ENCODE assay signal across 20 mouse cellular contexts in the genomic region with DNA sequence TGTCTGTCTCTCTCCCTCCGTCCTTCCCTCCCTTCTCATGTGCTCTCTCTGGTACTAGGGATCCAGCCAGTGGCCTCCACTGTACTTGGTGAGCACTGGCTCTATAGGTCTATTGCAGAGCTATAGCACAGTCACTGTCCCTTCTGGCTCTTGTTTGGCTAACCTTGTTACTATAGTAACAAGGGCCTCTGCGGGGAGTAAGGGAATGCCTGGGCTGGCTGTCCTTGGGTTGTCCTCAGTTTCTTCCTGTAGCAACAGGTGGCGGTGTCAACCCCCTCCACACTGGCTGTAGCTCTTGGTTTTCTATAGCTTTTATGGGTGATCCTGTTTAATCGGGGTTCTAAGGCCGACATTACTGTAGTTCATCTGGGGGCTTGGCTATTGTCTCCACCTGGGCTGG.
DNase-seq lines count a peak whose midpoint lies in the region; ATAC-seq and TF ChIP-seq lines count a peak whose summit lies in the region.
"Had no signal": no experiment of that assay in that cellular context is flagged by ENCODE, and none has a peak within 500 bp of the region (broad histone marks: within the 10 kb centered on the region; RNA-seq: fewer than 3 reads in every experiment).

No protein-coding gene starts in this region.

- H3K4me1 ChIP-seq in forebrain, embryonic 11.5 days (replicated peaks; ENCODE audit: control insufficient read depth, insufficient read depth, low read length) = peaks cover 5% of the 10 kb centered on the region; the same call in 1 of the 2 replicates
- H3K4me1 ChIP-seq in forebrain, embryonic 12.5 days = peaks cover 32% of the 10 kb centered on the region
- peaks cover 12% of the 10 kb centered on the region; the same call in 1 of the 2 replicates for H3K4me1 ChIP-seq in heart, postnatal 0 days (ENCODE audit: control insufficient read depth, insufficient read depth)
- no peaks in the 10 kb centered on the region; the same call in 1 of the 2 replicates for H3K4me1 ChIP-seq in heart, adult 2 months (ENCODE audit: control insufficient read depth, insufficient read depth, low read length)
- peaks cover 12% of the 10 kb centered on the region for H3K4me1 ChIP-seq in midbrain, embryonic 15.5 days
- H3K4me1 ChIP-seq in midbrain, embryonic 13.5 days (replicated peaks) = peaks cover 32% of the 10 kb centered on the region

- TF ChIP-seq CTCF in heart, postnatal 0 days (IDR thresholded peaks at IDR 0.05; ENCODE audit: low read depth) = no peak
- TF ChIP-seq CTCF in heart, adult 2 months (IDR thresholded peaks at IDR 0.05) = no peak

- H3K79me2 ChIP-seq in heart, adult 2 months (replicated peaks; ENCODE audit: control insufficient read depth, insufficient read depth, low read length) = no peaks in the 10 kb centered on the region

- no peak overlapping the region for H3K27ac ChIP-seq in forebrain, embryonic 11.5 days (ENCODE audit: low read depth, low read length)
- H3K27ac ChIP-seq in forebrain, embryonic 12.5 days = no peak overlapping the region
- H3K27ac ChIP-seq in heart, postnatal 0 days (ENCODE audit: low read depth) = no peak overlapping the region
- no peak overlapping the region for H3K27ac ChIP-seq in heart, adult 2 months
- no peak overlapping the region for H3K27ac ChIP-seq in midbrain, embryonic 15.5 days
- no peak overlapping the region for H3K27ac ChIP-seq in midbrain, embryonic 13.5 days
- H3K27ac ChIP-seq: gastrocnemius, adult 2 months; heart, embryonic 13.5 days had no signal

- H3K4me3 ChIP-seq in forebrain, embryonic 11.5 days (ENCODE audit: low read depth, low read length) = no peak overlapping the region
- no peak overlapping the region for H3K4me3 ChIP-seq in forebrain, embryonic 12.5 days (replicated peaks)
- H3K4me3 ChIP-seq in heart, postnatal 0 days (ENCODE audit: low read depth, low read length) = no peak overlapping the region
- no peak overlapping the region for H3K4me3 ChIP-seq in heart, adult 2 months
- H3K4me3 ChIP-seq in midbrain, embryonic 15.5 days = no peak overlapping the region
- no peak overlapping the region for H3K4me3 ChIP-seq in midbrain, embryonic 13.5 days (replicated peaks)
- H3K4me3 ChIP-seq: gastrocnemius, adult 2 months; heart, embryonic 13.5 days had no signal

- peak; percentile 14 for DNase-seq in forebrain, embryonic 11.5 days (ENCODE audit: low spot score)
- DNase-seq in heart, postnatal 0 days (ENCODE audit: low spot score) = no peak
- DNase-seq in heart, adult 2 months = no peak
- peak; percentile 82 for DNase-seq in ZHBTc4 (ENCODE audit: low read depth, low spot score)
- DNase-seq: adrenal gland, postnatal 10 days; cerebellum, adult 11-12 months; cerebellum, postnatal 25 days; layer of hippocampus, postnatal 36 days; lung, adult 2 months; lung, postnatal 4 days; right cerebral cortex, postnatal 4 days; thymus, adult 2 months had no signal

- H3K9ac ChIP-seq in forebrain, embryonic 11.5 days (ENCODE audit: low read length) = no peak overlapping the region
- H3K9ac ChIP-seq in forebrain, embryonic 12.5 days = no peak overlapping the region
- H3K9ac ChIP-seq in heart, postnatal 0 days (replicated peaks; ENCODE audit: low read depth, low read length) = no peak overlapping the region
- H3K9ac ChIP-seq in heart, adult 2 months (ENCODE audit: low read depth, low read length) = no peak overlapping the region
- no peak overlapping the region for H3K9ac ChIP-seq in midbrain, embryonic 15.5 days
- H3K9ac ChIP-seq in midbrain, embryonic 13.5 days (replicated peaks) = no peak overlapping the region
- H3K9ac ChIP-seq: heart, embryonic 13.5 days had no signal

- intact Hi-C loops in heart, adult 2 months (cut with DNase I) = no loop called here

- TF ChIP-seq EP300 in heart, postnatal 0 days (IDR thresholded peaks at IDR 0.05; ENCODE audit: low read depth) = no peak
- TF ChIP-seq EP300 in heart, adult 2 months (IDR thresholded peaks at IDR 0.05; ENCODE audit: insufficient read depth, low read depth, low read length) = no peak

- H3K36me3 ChIP-seq in forebrain, embryonic 11.5 days (ENCODE audit: control insufficient read depth, insufficient read depth, low read length) = no peaks in the 10 kb centered on the region; the same call in 1 of the 2 replicates
- no peaks in the 10 kb centered on the region for H3K36me3 ChIP-seq in forebrain, embryonic 12.5 days (replicated peaks)
- no peaks in the 10 kb centered on the region for H3K36me3 ChIP-seq in heart, postnatal 0 days (replicated peaks; ENCODE audit: control insufficient read depth, insufficient read depth, low read length)
- no peaks in the 10 kb centered on the region for H3K36me3 ChIP-seq in heart, adult 2 months (ENCODE audit: control insufficient read depth, insufficient read depth, low read length)
- H3K36me3 ChIP-seq in midbrain, embryonic 15.5 days (replicated peaks) = no peaks in the 10 kb centered on the region
- H3K36me3 ChIP-seq in midbrain, embryonic 13.5 days = no peaks in the 10 kb centered on the region

- H3K27me3 ChIP-seq in forebrain, embryonic 11.5 days (ENCODE audit: control insufficient read depth, insufficient read depth, low read length) = no peaks in the 10 kb centered on the region
- no peaks in the 10 kb centered on the region for H3K27me3 ChIP-seq in forebrain, embryonic 12.5 days
- H3K27me3 ChIP-seq in heart, postnatal 0 days (ENCODE audit: control insufficient read depth, insufficient read depth, low read length) = no peaks in the 10 kb centered on the region
- H3K27me3 ChIP-seq in heart, adult 2 months (ENCODE audit: control insufficient read depth, insufficient read depth, low read length) = no peaks in the 10 kb centered on the region
- H3K27me3 ChIP-seq in midbrain, embryonic 15.5 days (replicated peaks) = no peaks in the 10 kb centered on the region
- no peaks in the 10 kb centered on the region for H3K27me3 ChIP-seq in midbrain, embryonic 13.5 days
- H3K27me3 ChIP-seq: heart, embryonic 13.5 days had no signal

- no peak for ATAC-seq in forebrain, embryonic 11.5 days (replicated peaks; ENCODE audit: low FRiP score)
- ATAC-seq in forebrain, embryonic 12.5 days (ENCODE audit: low FRiP score) = no peak
- ATAC-seq in heart, postnatal 0 days (ENCODE audit: insufficient read depth, low read depth) = 0 out of 2 replicates have a peak, but pooled peaks have one; percentile 50
- ATAC-seq in midbrain, embryonic 15.5 days (replicated peaks) = 0 out of 2 replicates have a peak, but pooled peaks have one; percentile 63
- ATAC-seq in midbrain, embryonic 13.5 days = no peak
- ATAC-seq in megakaryocyte progenitor cell, adult 5-6 weeks (replicated peaks; ENCODE audit: poor library complexity) = no peak
- ATAC-seq: CD4-positive, CD25-positive, alpha-beta regulatory T cell, adult 4 months; intestine, postnatal 0 days had no signal

- no peak for TF ChIP-seq POLR2A in heart, adult 2 months (IDR thresholded peaks at IDR 0.05; ENCODE audit: insufficient read depth, low read depth, low read length)

- 78% methylated on average over 5 of the region's 5 CpGs for WGBS in forebrain, embryonic 11.5 days
- 76% methylated on average over 5 of the region's 5 CpGs for WGBS in forebrain, embryonic 12.5 days
- 75% methylated on average over 5 of the region's 5 CpGs for WGBS in heart, postnatal 0 days
- 79% methylated on average over 5 of the region's 5 CpGs for WGBS in heart, adult 2 months
- 71% methylated on average over 5 of the region's 5 CpGs for WGBS in midbrain, embryonic 15.5 days
- 70% methylated on average over 5 of the region's 5 CpGs for WGBS in midbrain, embryonic 13.5 days

- no peaks in the 10 kb centered on the region for H3K9me3 ChIP-seq in forebrain, embryonic 11.5 days (ENCODE audit: control insufficient read depth, low read length)
- H3K9me3 ChIP-seq in forebrain, embryonic 12.5 days = no peaks in the 10 kb centered on the region
- no peaks in the 10 kb centered on the region for H3K9me3 ChIP-seq in heart, postnatal 0 days (replicated peaks; ENCODE audit: control insufficient read depth, low read length)
- no peaks in the 10 kb centered on the region for H3K9me3 ChIP-seq in midbrain, embryonic 15.5 days
- no peaks in the 10 kb centered on the region for H3K9me3 ChIP-seq in midbrain, embryonic 13.5 days
- H3K9me3 ChIP-seq: heart, embryonic 13.5 days had no signal

- H3K4me2 ChIP-seq in forebrain, embryonic 11.5 days (ENCODE audit: low read depth, low read length, severe bottlenecking) = no peak overlapping the region
- no peak overlapping the region for H3K4me2 ChIP-seq in forebrain, embryonic 12.5 days
- H3K4me2 ChIP-seq in heart, postnatal 0 days (ENCODE audit: low read depth, low read length) = no peak overlapping the region
- H3K4me2 ChIP-seq in midbrain, embryonic 15.5 days = no peak overlapping the region
- no peak overlapping the region for H3K4me2 ChIP-seq in midbrain, embryonic 13.5 days (replicated peaks)
- H3K4me2 ChIP-seq: heart, embryonic 13.5 days had no signal

Comparison
In these comparisons a context has a peak if more than half of its experiments do, and no peak if none do; other contexts are left out.
1. ATAC-seq: peak in heart, postnatal 0 days (single experiment) and midbrain, embryonic 15.5 days (single experiment); none in forebrain, embryonic 11.5 days (single experiment), forebrain, embryonic 12.5 days (single experiment), midbrain, embryonic 13.5 days (single experiment) and megakaryocyte progenitor cell, adult 5-6 weeks (single experiment).
2. DNase-seq: peak in forebrain, embryonic 11.5 days (single experiment) and ZHBTc4 (single experiment); none in heart, postnatal 0 days (single experiment) and heart, adult 2 months (0 of 2).